Mouse (Mus musculus) retina, postnatal 7 days (tissue): ENCODE results near the gene Ackr4.

Source experiments
- DNase-seq: peaks from one replicate; pipeline ENCODE4 v3.0.0-alpha.2; 2012; ENCODE audit warnings: low read depth, low spot score

Ackr4 gene

GRCm38 (mm10) chr9:104040362-104040761, 86.4 kb downstream of the Ackr4 start, which contains the start of gene Gm28305:
Gene Gm28305 (plus strand): TSS chr9:104040662.
- no peak for DNase-seq

GRCm38 (mm10) chr9:104039742-104040141, 87.0 kb downstream of the Ackr4 start:
- no peak for DNase-seq

- no peak for DNase-seq
Measured at GRCm38 (mm10) chr9:104039031-104039695, 87.6 kb downstream of the Ackr4 start.

- DNase-seq = no peak
Measured at GRCm38 (mm10) chr9:104038266-104038665, 88.5 kb downstream of the Ackr4 start.

- DNase-seq = peak; percentile 62
Measured at GRCm38 (mm10) chr9:104035261-104036015, 91.3 kb downstream of the Ackr4 start.

GRCm38 (mm10) chr9:104034718-104035117, 92.0 kb downstream of the Ackr4 start:
- DNase-seq = no peak

GRCm38 (mm10) chr9:104034231-104034630, 92.5 kb downstream of the Ackr4 start:
- DNase-seq = no peak
